Mouse (Mus musculus) olfactory bulb, adult 2 months (tissue): ENCODE measurements around the gene Thsd4.

ENCODE experiments used
- CTCF ChIP-seq: fragments of 200-500 bp; IDR thresholded peaks from 2 replicates; pipeline ENCODE4 v1.5.1; 2012; ENCODE audit warnings: low read depth, mild to moderate bottlenecking, low read length, moderate library complexity; ENCODE audit not compliant: insufficient read depth
- POLR2A ChIP-seq: fragments of 200-500 bp; IDR thresholded peaks from 2 replicates; pipeline ENCODE4 v1.6.1; 2012; ENCODE audit warnings: mild to moderate bottlenecking, low read depth, low read length, moderate library complexity; ENCODE audit not compliant: insufficient read depth

DNA sequence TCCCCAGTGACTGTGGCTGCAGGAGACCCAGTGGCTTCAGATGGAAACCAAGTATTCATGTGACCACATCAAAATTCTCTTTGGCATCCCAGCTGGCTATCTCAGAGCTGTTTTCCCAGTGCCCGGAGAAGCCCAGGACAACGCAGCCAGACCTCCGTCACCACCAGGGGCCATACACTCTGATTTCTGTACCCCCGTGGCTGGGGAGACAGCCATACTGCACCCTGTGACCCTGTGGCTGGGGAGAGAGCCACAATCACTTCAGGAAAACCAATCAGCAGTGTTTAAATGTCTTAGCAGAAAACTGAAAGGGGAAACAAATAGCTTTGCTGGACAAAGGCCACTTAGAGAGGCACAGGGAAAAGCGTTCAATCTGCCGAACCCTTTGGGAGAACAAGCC is 208.2 kb downstream of the Thsd4 start:
- TF ChIP-seq CTCF (no peak), POLR2A (no peak)
